Mouse (Mus musculus): Measurements from ENCODE around the gene Vmn1r55. TPM values are rescaled to one million over a fixed set of nuclear protein-coding genes. Genes with fewer than 3 reads are reported as not detected.
A peak's percentile ranks its signal among the peaks of the same experiment; 100 is the strongest.
"Not testable (repeated sequence)": the region's sequence is repeated elsewhere in the genome, so short reads cannot be mapped to it uniquely, and the experiment has no call there.

The Vmn1r55 gene
- polyA plus RNA-seq, 1 experiment, result not detected

- H3K36me3 ChIP-seq (ENCODE audit: control insufficient read depth, insufficient read depth, low read length), result peaks cover 31% of the 10 kb centered on the region
- no peak overlapping the region for H3K4me3 ChIP-seq (ENCODE audit: control insufficient read depth, insufficient read depth, low read length)
- H3K4me1 ChIP-seq (replicated peaks; ENCODE audit: control insufficient read depth, insufficient read depth, low read length), result peaks cover 8% of the 10 kb centered on the region
- 91% methylated on average over 18 of the region's 18 CpGs for WGBS
- no peak overlapping the region for H3K27ac ChIP-seq (ENCODE audit: control insufficient read depth, insufficient read depth, low read length)
- DNase-seq, result no peak
- H3K27me3 ChIP-seq (ENCODE audit: control insufficient read depth, insufficient read depth, low read length), result no peaks in the 10 kb centered on the region
- TF ChIP-seq POLR2A (IDR thresholded peaks at IDR 0.05; ENCODE audit: control insufficient read depth, extremely low read depth, insufficient read depth, low read length, poor library complexity) (0 out of 2 replicates have a peak, but pooled peaks have one; percentile 16), CTCF (IDR thresholded peaks at IDR 0.05; ENCODE audit: borderline replicate concordance, control insufficient read depth, extremely low read depth, insufficient read depth, low read length, poor library complexity) (no peak)
Observed at GRCm38 (mm10) chr7:5083325-5084105, 66.0 kb downstream of the Vmn1r55 start.

- WGBS, result 96% methylated on average over 2 of the region's 2 CpGs
- no peak for DNase-seq
- Histone ChIP-seq H3K27ac (ENCODE audit: control insufficient read depth, insufficient read depth, low read length) (no peak overlapping the region), H3K4me1 (replicated peaks; ENCODE audit: control insufficient read depth, insufficient read depth, low read length) (peaks cover 8% of the 10 kb centered on the region), H3K27me3 (ENCODE audit: control insufficient read depth, insufficient read depth, low read length) (no peaks in the 10 kb centered on the region), H3K4me3 (ENCODE audit: control insufficient read depth, insufficient read depth, low read length) (no peak overlapping the region), H3K36me3 (ENCODE audit: control insufficient read depth, insufficient read depth, low read length) (peaks cover 38% of the 10 kb centered on the region)
- no peak for TF ChIP-seq CTCF (IDR thresholded peaks at IDR 0.05; ENCODE audit: borderline replicate concordance, control insufficient read depth, extremely low read depth, insufficient read depth, low read length, poor library complexity)
- TF ChIP-seq POLR2A (IDR thresholded peaks at IDR 0.05; ENCODE audit: control insufficient read depth, extremely low read depth, insufficient read depth, low read length, poor library complexity), result no peak
Observed at GRCm38 (mm10) chr7:5081939-5082338, 67.5 kb downstream of the Vmn1r55 start.

- Histone ChIP-seq H3K36me3 (ENCODE audit: control insufficient read depth, insufficient read depth, low read length) (peaks cover 39% of the 10 kb centered on the region), H3K27ac (ENCODE audit: control insufficient read depth, insufficient read depth, low read length) (no peak overlapping the region), H3K4me3 (ENCODE audit: control insufficient read depth, insufficient read depth, low read length) (no peak overlapping the region), H3K27me3 (ENCODE audit: control insufficient read depth, insufficient read depth, low read length) (no peaks in the 10 kb centered on the region), H3K4me1 (replicated peaks; ENCODE audit: control insufficient read depth, insufficient read depth, low read length) (peaks cover 8% of the 10 kb centered on the region)
- DNase-seq, result no peak
- no peak for TF ChIP-seq CTCF (IDR thresholded peaks at IDR 0.05; ENCODE audit: borderline replicate concordance, control insufficient read depth, extremely low read depth, insufficient read depth, low read length, poor library complexity)
- TF ChIP-seq POLR2A (IDR thresholded peaks at IDR 0.05; ENCODE audit: control insufficient read depth, extremely low read depth, insufficient read depth, low read length, poor library complexity), result no peak
- WGBS, result 71% methylated on average over 6 of the region's 6 CpGs
Observed at GRCm38 (mm10) chr7:5081241-5081640, 68.2 kb downstream of the Vmn1r55 start.

- Histone ChIP-seq H3K27ac (ENCODE audit: control insufficient read depth, insufficient read depth, low read length) (no peak overlapping the region), H3K4me3 (ENCODE audit: control insufficient read depth, insufficient read depth, low read length) (peak overlapping the region; percentile 78), H3K27me3 (ENCODE audit: control insufficient read depth, insufficient read depth, low read length) (no peaks in the 10 kb centered on the region), H3K36me3 (ENCODE audit: control insufficient read depth, insufficient read depth, low read length) (peaks cover 42% of the 10 kb centered on the region), H3K4me1 (replicated peaks; ENCODE audit: control insufficient read depth, insufficient read depth, low read length) (peaks cover 8% of the 10 kb centered on the region)
- DNase-seq, result no peak
- WGBS, result 18% methylated on average over 6 of the region's 6 CpGs
- TF ChIP-seq CTCF (IDR thresholded peaks at IDR 0.05; ENCODE audit: borderline replicate concordance, control insufficient read depth, extremely low read depth, insufficient read depth, low read length, poor library complexity) (no peak), POLR2A (IDR thresholded peaks at IDR 0.05; ENCODE audit: control insufficient read depth, extremely low read depth, insufficient read depth, low read length, poor library complexity) (no peak)
Observed at GRCm38 (mm10) chr7:5080815-5081214, 68.7 kb downstream of the Vmn1r55 start.

- Histone ChIP-seq H3K27ac (ENCODE audit: control insufficient read depth, insufficient read depth, low read length) (no peak within 1 kb of the TSS; the same call in 1 of the 2 replicates), H3K36me3 (ENCODE audit: control insufficient read depth, insufficient read depth, low read length) (peaks cover 46% of the 10 kb centered on the region), H3K4me1 (replicated peaks; ENCODE audit: control insufficient read depth, insufficient read depth, low read length) (peaks cover 8% of the 10 kb centered on the region), H3K27me3 (ENCODE audit: control insufficient read depth, insufficient read depth, low read length) (no peaks in the 10 kb centered on the region), H3K4me3 (ENCODE audit: control insufficient read depth, insufficient read depth, low read length) (peak within 1 kb of the TSS; percentile 78)
- DNase-seq, result peak; percentile 96
- under 1% methylated on average over 81 of the region's 81 CpGs for WGBS
- TF ChIP-seq POLR2A (IDR thresholded peaks at IDR 0.05; ENCODE audit: control insufficient read depth, extremely low read depth, insufficient read depth, low read length, poor library complexity), result peak; percentile 43; the same call in 1 of the 2 replicates
- TF ChIP-seq CTCF (IDR thresholded peaks at IDR 0.05; ENCODE audit: borderline replicate concordance, control insufficient read depth, extremely low read depth, insufficient read depth, low read length, poor library complexity), result 0 out of 2 replicates have a peak, but pooled peaks have one; percentile 5
Observed at GRCm38 (mm10) chr7:5080010-5080751, 69.3 kb downstream of the Vmn1r55 start, which contains the start of gene Epn1. Epn1 (plus strand) TSS chr7:5080235.

GRCm38 (mm10) chr7:5079365-5080009 lies 70.0 kb downstream of the Vmn1r55 start:
- WGBS, result 58% methylated on average over 9 of the region's 13 CpGs
- DNase-seq, result not testable (repeated sequence)
- H3K36me3 ChIP-seq (ENCODE audit: control insufficient read depth, insufficient read depth, low read length), result peaks cover 46% of the 10 kb centered on the region

More at GRCm38 (mm10) chr7:5079365-5080009, 70.0 kb downstream of the Vmn1r55 start:
- H3K27ac ChIP-seq (ENCODE audit: control insufficient read depth, insufficient read depth, low read length); H3K4me1 ChIP-seq (replicated peaks; ENCODE audit: control insufficient read depth, insufficient read depth, low read length); H3K27me3 ChIP-seq (ENCODE audit: control insufficient read depth, insufficient read depth, low read length): not testable (repeated sequence)
- H3K4me3 ChIP-seq (ENCODE audit: control insufficient read depth, insufficient read depth, low read length), result peak overlapping the region; percentile 20; the same call in 1 of the 2 replicates

Other genes starting within 250 kb of the Vmn1r55 start
- gene Gm36210, start 243.2 kb downstream of the Vmn1r55 start, polyA plus RNA-seq (2012; rRNA removed), result 0.15 and 0.17 TPM in 2 replicates
- gene Zfp628, start 234.5 kb downstream of the Vmn1r55 start, polyA plus RNA-seq (2012; rRNA removed), result 40.2 and 51.2 TPM in 2 replicates
- 4.4 and 5.9 TPM in 2 replicates for gene Nat14, start 227.6 kb downstream of the Vmn1r55 start, polyA plus RNA-seq (2012; rRNA removed)
- gene Ssc5d, start 223.9 kb downstream of the Vmn1r55 start, polyA plus RNA-seq (2012; rRNA removed), result 1.0 and 1.1 TPM in 2 replicates
- 1.5 and 5.4 TPM in 2 replicates for gene Sbk2, start 185.3 kb downstream of the Vmn1r55 start, polyA plus RNA-seq (2012; rRNA removed)
- gene Sbk3, start 178.5 kb downstream of the Vmn1r55 start, polyA plus RNA-seq (2012; rRNA removed), result 0.36 and 3.7 TPM in 2 replicates
- gene Zfp579, start 153.5 kb downstream of the Vmn1r55 start, polyA plus RNA-seq (2012; rRNA removed), result 125 and 133 TPM in 2 replicates
- 52.2 and 54.6 TPM in 2 replicates for gene Zfp524, start 135.3 kb downstream of the Vmn1r55 start, polyA plus RNA-seq (2012; rRNA removed)
- 79.3 and 85.2 TPM in 2 replicates for gene Fiz1, start 135.0 kb downstream of the Vmn1r55 start, polyA plus RNA-seq (2012; rRNA removed)
- gene Gm44973, start 134.2 kb downstream of the Vmn1r55 start, polyA plus RNA-seq (2012; rRNA removed), result not detected in 2 replicates
- gene Zfp865, start 129.3 kb downstream of the Vmn1r55 start, polyA plus RNA-seq (2012; rRNA removed), result 105 and 120 TPM in 2 replicates
- 0.52 and 0.97 TPM in 2 replicates for gene Ccdc106, start 129.1 kb downstream of the Vmn1r55 start, polyA plus RNA-seq (2012; rRNA removed)
- gene 4632433K11Rik, start 115.6 kb downstream of the Vmn1r55 start, polyA plus RNA-seq (2012; rRNA removed), result not detected in 2 replicates
- 5.2 and 6.3 TPM in 2 replicates for gene Zfp784, start 111.2 kb downstream of the Vmn1r55 start, polyA plus RNA-seq (2012; rRNA removed)
- gene Zfp580, start 98.1 kb downstream of the Vmn1r55 start, polyA plus RNA-seq (2012; rRNA removed), result 29.9 and 42.3 TPM in 2 replicates
- 437 and 438 TPM in 2 replicates for gene U2af2, start 87.5 kb downstream of the Vmn1r55 start, polyA plus RNA-seq (2012; rRNA removed)
- gene Epn1, start 69.4 kb downstream of the Vmn1r55 start, polyA plus RNA-seq (2012; rRNA removed), result 230 and 280 TPM in 2 replicates
- not detected in 2 replicates for gene Rfpl4, start 32.7 kb downstream of the Vmn1r55 start, polyA plus RNA-seq (2012; rRNA removed)
- 0.17 and 0.39 TPM in 2 replicates for gene Rasl2-9, start 23.7 kb downstream of the Vmn1r55 start, polyA plus RNA-seq (2012; rRNA removed)
- not detected in 2 replicates for gene Vmn1r56, start 47.1 kb upstream of the Vmn1r55 start, polyA plus RNA-seq (2012; rRNA removed)
- not detected in 2 replicates for gene Vmn1r57, start 68.8 kb upstream of the Vmn1r55 start, polyA plus RNA-seq (2012; rRNA removed)
- gene Gm5065, start 200.9 kb upstream of the Vmn1r55 start, polyA plus RNA-seq (2012; rRNA removed), result not detected in 2 replicates
- gene Nlrp2, start 201.4 kb upstream of the Vmn1r55 start, polyA plus RNA-seq (2012; rRNA removed), result not detected in 2 replicates